Mouse (Mus musculus) cerebellum, postnatal 10 days (tissue): Measurements from ENCODE around the gene Magi1.

Experiments
- DNase-seq, 2 experiments: peaks; one replicate each; pipeline ENCODE4 v3.0.0; 2021; ENCODE audit warnings: mixed read lengths in 2 of 2

The Magi1 gene

DNA sequence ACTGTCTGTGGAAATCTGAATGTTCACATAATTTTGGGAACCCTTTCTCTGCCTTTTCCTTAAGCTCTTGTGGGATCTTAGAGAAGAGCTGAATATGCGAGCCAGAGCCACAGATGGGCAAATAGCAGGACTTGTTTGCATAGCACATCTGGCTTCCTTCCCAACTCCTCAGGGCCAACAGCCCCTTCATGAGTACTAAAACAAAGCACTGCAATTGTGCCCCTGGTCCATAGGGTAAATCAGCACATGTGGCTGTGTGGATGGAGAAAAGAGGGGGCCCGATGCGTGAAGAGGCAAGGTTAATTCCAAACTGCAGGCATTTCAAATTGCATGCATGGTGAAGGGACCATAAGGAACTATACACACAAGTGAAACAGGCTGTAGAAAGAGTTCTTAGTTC is 180.1 kb downstream of the Magi1 start:
- DNase-seq, result peak in 1 of 2 experiments; percentile 26

DNA sequence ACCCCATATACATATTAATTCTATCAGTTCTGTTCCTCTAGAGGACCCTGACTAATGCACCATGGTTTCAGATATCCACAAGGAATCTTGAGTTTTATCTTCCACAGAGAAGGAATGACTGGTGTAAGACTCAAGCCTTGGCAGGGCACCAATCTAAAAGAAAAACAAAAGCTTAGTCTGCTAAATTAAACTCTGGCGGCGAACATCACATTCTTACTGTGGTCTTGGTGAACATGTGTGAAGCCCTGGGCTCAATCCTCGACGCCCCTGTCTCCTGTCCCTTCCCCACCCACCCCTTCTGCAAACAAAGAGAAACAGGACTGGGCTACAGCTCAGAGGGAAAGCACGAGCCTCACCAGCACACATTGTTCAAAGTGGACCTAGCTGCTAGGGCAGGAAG is 182.5 kb downstream of the Magi1 start:
- no peak for DNase-seq

DNA sequence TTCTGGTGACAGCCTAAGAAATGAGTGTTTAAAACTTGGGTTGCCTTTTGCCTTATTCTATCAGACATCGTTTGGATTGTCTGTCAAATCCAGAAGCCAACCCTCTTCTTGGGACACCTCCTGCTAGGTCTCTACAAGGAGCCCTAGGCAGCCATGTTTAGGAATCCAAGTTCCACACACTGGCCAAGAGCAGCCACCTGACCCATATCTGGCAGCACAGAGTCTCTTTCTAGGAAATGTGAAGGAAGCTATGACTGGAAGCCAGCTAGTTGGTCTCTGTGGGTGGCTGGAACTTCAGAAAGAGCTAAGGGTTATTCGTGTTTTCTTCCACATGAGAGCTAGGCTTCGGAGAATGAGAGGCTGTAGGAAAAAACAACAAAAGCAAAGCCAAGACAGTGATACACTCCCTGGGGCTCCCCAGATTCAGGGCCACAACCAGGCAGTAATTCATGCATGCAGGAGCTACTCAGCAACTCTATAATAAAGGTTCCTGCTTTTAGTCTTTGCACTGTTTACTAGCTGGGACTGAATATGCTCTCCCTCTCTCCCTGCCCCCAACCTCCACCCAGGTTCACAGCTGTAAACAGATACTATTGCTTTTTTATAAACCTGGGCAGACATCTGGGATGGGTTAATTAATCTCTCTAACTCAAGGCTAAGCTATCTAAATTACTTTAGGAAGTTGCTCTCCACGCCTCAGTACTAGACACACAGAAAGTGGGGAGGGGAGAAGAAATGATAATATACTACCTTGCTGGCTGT is 188.6 kb downstream of the Magi1 start:
- no peak for DNase-seq

DNA sequence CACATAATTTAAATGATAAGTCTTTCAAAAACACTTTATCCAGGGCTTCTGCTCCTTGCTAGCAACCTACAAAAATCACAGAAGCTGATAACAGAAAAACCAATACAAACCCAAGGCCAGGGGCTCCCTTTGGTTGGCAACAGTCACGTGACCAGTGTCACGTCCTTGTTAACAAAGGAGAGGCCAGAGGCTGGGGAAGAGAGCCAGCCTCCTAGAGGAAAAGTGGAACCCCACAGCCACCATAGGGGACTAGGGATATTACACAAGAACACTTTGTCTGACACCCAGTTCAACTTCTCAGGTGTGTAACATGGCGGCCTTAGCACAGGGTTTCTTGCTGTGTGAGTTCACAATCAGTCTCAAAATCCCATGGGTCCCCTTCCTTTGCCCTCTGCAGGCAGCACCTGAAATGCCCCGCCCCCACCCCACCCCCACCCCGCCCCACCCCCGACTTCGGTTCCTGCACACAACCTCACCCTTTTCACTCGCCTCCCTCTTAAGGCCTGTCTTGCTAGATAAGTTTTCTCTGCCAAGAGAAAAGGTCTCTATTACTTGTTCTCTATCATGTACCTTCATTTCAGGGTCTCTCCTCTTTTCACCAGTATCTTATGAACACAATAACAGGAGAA is 190.6 kb downstream of the Magi1 start:
- no peak for DNase-seq

DNA sequence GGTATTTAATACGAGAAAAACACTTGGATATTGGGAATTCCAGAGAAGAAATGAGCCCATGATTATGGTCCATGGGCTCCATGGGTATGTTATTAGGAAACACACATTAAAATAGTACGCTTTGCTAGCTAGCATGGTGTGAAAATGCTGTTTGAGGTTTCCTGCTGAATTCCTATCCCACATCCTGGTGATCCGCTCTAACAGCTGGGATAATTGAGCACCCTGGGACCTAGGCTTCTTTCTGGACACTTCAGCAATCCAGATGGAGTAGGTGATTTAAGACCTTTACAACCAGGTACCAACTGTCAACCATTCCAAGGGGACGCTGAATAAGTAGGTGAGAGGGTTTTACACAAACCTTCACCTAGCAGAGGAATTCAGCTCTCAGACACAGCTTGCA is 191.2 kb downstream of the Magi1 start:
- DNase-seq, result no peak

DNA sequence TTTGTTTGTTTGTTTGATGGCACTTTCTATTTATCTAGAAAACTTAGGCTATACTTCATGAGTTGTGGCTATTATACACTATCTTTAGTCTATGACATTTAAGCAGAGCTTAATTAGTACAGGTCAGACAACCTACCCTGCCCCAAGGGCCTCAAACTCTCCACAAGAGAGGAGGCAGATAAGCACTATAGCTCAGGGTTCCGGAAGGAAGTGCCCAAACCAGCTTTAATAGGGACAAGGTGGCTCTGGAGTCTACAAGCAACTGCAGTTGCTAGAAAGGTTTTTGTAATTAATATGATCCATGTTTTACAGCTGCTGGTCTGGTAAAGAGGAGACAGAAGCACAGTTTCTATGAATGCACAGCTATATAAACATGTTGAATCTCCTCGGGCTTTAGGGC is 196.9 kb downstream of the Magi1 start:
- DNase-seq, result no peak

DNA sequence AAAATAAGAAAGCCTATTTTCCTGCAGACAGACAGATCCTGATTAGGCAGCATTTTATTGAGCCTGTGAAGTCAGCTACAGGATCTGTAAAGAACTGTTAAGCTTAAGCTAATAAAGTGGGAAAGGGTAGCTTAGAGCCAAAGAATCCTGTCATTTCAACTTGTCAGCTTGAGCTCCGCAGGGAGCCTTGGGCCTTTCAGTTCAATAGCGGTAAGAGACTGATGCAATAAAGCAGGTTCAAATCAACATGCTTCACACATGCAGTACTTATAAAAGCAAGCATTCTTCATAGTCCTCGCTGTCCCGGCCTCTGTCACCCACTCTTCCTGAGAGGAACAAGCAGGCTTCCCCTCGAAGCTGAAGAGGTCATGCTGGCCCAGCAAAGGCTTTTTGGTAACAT is 199.0 kb downstream of the Magi1 start:
- peak; percentile 13 to 19 for DNase-seq

DNA sequence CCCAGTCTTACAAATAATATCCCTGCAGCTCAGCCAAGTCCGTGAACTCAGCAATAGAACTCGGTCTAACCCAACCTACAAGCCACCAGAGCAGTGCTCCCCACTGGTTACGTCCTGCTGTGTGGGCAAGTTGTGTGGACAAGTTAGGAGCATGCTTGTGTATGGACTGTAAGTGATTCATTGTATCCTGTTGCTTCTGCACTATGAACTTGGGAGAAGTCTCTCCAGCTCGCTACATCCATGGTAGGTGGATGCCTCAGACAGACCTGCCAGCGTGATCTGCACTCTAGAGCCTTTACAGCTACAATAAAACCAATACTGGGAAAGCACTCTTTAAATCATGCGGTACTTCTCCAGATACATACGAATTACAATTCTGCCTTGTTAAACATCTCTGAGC is 200.3 kb downstream of the Magi1 start:
- no peak for DNase-seq

DNA sequence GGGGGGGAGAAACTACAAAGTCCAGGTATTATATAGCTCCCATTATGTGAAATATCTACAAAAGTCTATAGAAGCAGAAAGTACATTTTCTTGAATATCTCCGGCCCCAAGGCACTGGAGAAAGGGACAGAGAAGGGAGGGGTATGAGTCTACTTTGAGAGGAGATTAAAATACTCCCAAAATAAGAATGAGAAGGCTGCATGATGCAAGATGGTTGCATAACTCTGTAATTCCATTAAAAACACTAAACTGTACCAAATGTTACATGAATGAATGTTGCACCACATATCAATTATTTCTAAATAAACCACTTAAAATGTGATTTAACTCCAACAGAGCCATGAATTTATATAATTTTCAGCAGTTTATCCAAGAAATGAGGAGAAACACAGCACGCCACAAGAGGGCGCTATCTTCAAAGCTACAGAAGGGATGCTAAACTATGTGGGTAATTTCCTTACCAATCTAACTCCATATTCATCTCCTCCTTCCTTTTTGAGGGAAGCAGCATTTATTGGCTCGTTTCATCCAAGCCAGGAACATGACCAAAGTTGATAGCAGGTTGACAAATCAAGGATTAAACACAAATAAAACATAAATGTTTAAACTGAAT is 202.7 kb downstream of the Magi1 start:
- peak; percentile 85 to 88 for DNase-seq

DNA sequence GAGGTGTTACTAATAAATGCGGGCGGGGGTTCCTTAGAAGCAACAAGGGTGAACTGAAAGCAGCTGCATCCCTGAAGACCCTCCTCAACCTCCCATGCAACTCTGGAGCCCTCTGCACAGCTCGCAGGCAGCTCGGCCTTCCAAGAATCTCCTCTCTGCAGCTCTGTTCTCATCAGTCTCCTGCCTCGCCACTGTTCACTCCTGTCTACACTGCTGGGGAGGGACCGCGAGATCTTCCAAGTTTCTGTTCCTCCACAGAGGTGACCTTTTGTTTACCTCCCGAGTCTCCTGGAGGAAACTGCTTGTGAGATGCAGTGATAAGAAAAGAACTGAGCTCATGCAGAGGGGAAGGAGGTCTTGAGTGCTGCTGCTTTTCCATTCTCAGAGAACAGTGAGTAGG is 204.8 kb downstream of the Magi1 start:
- DNase-seq, result no peak

DNA sequence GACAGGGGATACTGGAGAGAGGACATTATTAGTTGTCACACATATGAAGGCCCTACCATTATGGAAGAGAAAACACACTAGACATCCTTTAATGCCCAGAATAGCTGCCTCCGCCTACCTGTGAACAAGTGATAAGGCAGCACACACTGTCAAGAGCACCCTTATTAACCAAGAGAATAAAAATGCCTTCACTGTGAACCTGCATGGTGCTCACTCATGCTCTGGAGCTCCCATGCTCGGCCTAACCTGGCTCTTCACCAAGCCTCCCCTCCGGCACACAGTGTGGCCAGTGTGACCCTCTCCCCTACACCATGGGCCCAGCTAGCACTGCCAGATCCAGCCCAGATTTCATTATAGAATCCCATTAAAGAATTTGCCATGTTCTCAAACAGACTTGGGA is 206.7 kb downstream of the Magi1 start:
- DNase-seq, result no peak

DNA sequence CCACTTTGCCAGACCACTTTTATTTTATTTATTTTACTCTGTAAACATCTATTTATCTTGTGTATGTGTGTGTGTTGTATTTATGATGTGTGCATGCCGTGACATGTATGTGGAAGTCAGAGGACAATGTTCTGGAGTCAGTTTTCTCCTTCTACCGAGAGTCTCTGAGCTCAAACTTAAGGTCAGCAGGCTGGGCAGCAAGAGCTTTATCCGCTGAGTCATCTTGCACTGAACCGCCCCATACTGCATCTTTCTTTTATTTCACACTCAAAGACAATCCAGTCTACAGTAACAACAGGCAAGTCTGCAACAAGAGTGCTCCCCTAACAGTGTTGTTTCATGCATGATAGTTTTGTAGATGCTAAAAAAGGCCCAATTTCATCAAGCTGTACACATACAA is 207.7 kb downstream of the Magi1 start:
- no peak for DNase-seq

DNA sequence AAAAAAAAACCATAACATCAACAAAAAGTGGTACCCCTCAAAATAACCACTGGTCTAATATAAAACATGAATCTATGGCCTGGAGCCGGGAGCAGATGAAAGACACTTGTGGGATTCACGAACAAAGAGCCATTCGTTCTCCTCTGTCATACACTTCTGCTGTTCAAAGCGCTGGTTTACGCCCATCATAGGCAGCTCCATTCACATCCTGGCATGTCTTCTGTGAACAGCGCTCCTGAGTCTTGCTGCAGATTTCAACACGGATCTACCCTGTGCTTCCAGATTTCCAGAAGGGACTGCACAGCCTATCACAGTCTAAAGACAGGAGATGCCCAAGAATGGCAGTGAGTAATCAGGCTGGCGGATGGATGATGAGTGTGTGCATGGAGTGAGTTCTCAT is 208.5 kb downstream of the Magi1 start:
- no peak for DNase-seq

DNA sequence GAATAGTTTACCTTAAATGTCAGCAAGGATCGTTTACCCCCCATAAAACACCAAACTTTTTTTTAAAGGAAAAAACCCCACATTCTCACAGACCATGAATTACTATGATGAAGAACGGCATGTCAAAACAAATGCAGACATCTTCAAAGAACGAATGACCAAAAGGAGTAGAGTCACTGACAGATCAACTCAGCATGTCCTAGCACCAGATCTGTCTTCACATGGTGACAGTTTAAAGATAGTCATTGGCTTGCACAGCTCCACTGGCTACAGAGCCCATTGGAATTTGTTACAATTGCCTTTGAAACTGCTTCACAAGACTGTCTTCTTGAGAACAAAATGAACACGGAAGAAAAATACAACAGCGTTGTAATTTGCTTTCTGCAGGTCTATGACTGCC is 212.0 kb downstream of the Magi1 start:
- no peak for DNase-seq

DNA sequence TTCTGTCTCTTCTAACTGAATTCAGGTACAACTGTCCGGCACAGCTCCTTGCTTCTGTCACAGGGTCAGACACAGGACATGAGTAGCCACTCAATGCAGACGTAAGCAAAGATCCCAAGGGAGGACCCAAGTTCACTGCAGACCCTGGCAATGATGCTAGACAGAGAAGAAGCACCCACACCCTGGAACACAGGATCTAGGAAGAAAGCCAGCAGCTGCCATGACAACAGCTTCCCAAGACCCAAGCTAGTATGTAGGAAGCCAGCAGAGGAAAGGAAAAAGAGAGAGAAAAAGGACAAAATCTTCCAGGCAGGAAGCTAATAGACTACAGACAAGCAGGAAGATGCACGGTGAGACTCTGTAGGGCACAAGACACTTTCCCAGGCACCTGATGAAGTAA is 213.0 kb downstream of the Magi1 start:
- peak; percentile 17 to 19 for DNase-seq

DNA sequence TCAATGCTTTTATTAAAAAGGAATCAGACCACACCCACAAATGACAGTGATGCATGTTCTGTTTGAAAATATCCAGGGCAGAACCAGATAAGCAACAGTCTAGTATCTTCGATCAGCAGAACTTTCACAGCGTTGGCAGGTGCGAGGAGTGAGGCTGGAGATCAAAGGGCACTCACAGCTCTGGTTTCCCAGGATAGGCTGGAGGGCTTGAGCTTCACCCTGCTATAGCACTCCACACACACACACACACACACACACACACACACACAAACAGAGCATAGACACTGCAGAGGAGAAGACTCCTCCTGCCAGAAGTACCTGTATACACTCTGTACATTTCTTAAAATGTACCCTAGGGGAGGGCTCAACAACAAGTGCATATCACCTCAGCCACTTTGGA is 214.3 kb downstream of the Magi1 start:
- DNase-seq, result no peak

DNA sequence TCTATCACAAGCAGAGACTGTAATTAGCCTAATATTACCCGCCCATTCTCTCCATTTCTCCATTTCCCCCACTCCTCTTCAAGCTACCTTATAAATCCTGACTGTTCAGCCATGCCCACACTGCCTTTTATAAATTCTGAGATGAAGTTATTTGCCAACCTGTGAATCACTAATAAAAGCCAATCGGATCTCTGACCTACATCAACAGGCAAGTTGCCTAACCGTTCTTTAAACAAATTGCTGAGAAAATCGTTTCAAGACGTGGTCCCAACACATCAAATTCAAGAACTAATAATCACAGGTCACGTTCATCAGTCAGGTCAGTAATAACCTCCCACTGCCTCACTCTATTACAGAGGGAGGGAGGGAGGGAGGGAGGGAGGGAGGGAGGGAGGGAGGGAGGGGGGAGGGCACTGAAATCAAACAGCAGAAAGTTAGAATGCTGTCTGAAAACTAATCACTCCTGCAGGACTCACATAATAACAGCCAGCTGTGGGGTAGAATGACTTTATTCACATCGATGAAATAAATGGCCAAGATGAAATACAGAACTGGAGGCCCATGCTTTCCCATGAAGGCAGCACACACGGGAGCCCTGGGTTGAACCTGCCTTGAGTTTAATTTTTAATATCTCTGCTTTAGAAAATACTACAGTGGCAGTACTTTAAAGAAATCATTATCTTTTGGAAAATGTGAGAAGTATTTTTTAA is 215.8 kb downstream of the Magi1 start:
- DNase-seq, result no peak

DNA sequence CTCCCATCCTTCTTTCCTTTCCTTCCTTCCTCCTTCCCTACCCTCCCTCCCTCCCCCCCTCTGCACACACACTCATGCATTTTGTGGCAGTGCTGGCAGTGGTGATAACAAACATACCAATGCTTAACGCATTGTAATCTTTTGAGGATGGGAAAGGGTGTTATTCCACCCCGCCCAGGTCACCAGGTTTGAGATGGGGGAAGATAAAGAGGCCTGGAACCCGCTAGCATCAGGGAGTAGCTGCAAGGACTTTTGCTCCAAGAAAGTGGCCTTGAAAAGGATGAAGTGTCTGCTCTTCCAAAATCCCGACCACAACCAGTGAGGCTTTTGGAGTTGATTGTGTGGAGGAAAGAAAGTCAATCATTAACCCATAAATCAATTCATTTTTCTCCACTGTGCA is 218.9 kb downstream of the Magi1 start:
- DNase-seq, result no peak

DNA sequence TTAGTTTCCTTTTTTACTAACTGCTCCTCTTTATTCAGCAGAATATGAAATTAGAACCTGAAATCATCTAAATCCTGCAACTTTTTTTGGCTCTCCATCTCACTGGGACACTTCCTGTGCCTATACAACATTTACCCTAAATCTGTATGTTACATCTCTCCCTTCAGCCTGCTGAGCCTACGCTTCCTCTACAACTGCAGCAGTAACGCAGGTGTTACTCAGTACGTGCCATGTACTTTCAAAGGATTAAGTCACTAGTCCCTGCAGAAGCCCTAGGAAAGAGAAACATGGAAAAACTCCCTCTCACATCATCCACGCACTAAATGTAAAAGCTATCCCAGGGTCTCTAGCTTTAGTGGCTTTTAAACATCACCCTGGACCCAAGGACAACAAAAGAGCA is 220.2 kb downstream of the Magi1 start:
- DNase-seq, result no peak

DNA sequence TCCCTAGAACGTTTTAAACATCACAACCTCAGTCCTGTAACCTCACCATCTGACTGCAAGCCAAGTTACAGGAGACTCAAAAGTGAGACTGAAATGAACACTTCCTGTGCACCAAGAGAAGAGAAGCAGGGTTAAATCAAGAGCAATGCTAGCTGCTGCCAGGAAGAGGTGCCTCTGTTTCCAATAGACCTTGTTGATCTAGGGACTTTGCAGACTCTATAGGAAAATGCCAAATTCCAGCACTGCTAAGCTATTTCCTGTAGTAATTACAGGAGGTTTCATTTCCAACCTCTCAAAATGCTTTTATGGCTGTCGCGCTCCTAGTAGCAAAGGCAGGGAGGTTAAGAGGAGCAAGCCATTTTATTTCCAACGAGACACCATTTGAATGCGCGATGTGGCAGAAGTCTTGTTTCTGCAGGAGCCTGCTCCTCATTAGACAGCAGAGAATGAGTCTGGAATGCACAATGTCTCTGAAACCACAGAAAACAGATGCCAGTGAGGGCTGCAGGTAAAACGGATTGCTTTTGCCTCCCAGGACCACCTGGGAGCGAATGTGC is 222.2 kb downstream of the Magi1 start:
- no peak for DNase-seq

DNA sequence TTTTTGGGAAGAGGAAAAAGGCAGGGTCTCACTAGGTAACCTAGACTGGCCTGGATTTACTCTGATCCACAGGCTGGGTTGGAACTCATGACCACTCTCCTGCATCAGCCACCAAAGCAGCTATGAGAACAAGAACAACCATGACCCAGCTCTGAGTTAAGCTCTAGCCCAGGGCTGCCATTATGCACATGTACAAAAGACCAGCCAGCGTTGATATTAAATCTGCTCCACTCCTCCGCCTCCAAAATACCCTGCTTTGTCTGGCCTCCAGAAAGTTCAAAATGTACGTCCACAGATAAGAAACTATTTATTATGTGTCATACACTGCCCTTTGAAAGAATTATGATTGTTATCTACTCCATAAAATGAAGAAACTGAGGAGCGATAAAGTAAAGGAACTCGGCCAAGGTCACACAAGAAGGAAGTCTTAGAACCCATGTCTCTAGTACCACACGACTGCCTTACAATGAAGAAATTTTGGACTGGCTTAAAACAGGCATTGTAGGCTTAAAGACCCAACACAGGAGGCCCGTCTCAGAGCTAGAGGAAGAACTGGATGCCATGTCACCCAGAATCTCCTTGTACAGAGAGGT is 223.0 kb downstream of the Magi1 start:
- no peak for DNase-seq

DNA sequence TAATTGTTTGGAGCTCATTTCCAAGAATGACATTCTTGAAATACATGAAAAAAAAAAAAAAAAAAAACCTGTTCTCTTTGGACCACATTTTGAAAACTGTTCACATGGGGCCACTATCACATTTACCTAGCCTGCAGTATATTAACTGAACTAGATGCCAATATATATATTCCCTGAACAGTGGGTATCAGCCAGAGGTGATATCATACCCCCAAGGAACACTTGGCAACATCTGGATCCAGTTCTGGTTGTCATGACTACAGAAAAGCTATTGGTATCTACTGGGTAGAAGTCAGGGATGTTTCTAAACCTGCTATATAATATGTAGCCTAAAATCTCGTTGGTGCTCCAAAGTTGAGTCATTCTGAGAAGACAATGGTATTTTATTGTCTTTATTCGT is 224.6 kb downstream of the Magi1 start:
- DNase-seq, result no peak

DNA sequence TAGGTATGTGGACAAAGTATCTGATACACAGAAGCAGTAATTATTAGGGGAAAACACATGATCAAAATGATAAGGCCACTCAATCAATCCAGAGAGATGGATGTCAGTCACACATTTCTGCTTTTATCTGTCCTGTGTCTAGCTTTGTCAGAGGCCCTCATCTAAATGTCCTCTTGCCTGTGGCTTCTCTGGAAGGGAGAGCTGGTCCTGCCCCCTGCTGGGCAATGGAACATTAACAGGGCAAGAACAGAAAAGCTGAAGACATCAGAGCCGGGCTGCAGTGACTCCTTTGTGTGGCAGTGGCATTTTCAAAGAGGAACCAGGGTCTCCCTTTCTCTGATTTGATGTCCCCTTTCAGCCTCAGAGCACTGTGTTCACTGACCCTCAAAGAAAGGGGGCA is 229.8 kb downstream of the Magi1 start:
- peak; percentile 57 to 61 for DNase-seq
